Mouse (Mus musculus): ENCODE measurements around the gene Gm20388. TPM values are rescaled to one million over a fixed set of nuclear protein-coding genes. Genes with fewer than 3 reads are reported as not detected.

The Gm20388 gene
- polyA plus RNA-seq, 1 experiment from 2014 or later = 1.4 TPM

GRCm38 (mm10) chr8:122030965-122031364, 2120.3 kb downstream of the Gm20388 start:
- H3K4me2 ChIP-seq (ENCODE audit: low read depth, low read length) = no peak overlapping the region
- no peak overlapping the region for H3K9ac ChIP-seq (ENCODE audit: low read depth, low read length)
- no peak overlapping the region for H3K27ac ChIP-seq (ENCODE audit: low read length)
- WGBS (ENCODE audit: insufficient replicate concordance) = 62% methylated on average over 7 of the region's 7 CpGs
- H3K36me3 ChIP-seq (ENCODE audit: control insufficient read depth, insufficient read depth) = peaks cover 6% of the 10 kb centered on the region; the same call in 1 of the 2 replicates
- H3K9me3 ChIP-seq (replicated peaks; ENCODE audit: control insufficient read depth, low read length) = no peaks in the 10 kb centered on the region
- ATAC-seq (ENCODE audit: low read depth) = no peak
- H3K4me1 ChIP-seq (ENCODE audit: control insufficient read depth, low read depth, low read length) = no peaks in the 10 kb centered on the region
- no peaks in the 10 kb centered on the region for H3K27me3 ChIP-seq (ENCODE audit: control insufficient read depth, insufficient read depth, low read depth, low read length)
- H3K4me3 ChIP-seq (ENCODE audit: low read depth, low read length) = no peak overlapping the region

DNA sequence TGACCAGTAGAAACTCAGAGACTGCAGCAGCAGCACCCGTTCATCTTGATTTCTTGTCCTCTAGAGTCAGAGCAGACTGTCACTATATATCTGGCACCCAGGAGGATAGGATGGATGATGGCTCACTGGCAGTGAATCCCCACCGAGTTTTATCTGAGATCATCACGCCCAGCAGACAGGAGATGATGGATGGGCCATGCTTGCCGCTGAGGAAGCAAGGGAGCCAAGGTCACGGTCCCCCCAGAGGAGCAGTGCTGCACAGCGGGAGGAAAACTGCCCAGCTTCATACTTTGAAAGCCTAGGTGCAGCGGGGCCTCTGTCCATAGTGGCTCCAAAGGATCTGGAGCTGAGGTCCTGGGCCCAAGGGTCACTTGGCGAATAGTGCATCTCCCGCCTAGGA, 2122.1 kb downstream of the Gm20388 start:
- Histone ChIP-seq H3K9ac (ENCODE audit: low read depth, low read length) (no peak overlapping the region), H3K27ac (ENCODE audit: low read length) (no peak overlapping the region), H3K4me2 (ENCODE audit: low read depth, low read length) (no peak overlapping the region), H3K9me3 (replicated peaks; ENCODE audit: control insufficient read depth, low read length) (no peaks in the 10 kb centered on the region), H3K36me3 (ENCODE audit: control insufficient read depth, insufficient read depth) (no peaks in the 10 kb centered on the region), H3K4me1 (ENCODE audit: control insufficient read depth, low read depth, low read length) (no peaks in the 10 kb centered on the region), H3K4me3 (ENCODE audit: low read depth, low read length) (no peak overlapping the region), H3K27me3 (ENCODE audit: control insufficient read depth, insufficient read depth, low read depth, low read length) (no peaks in the 10 kb centered on the region)
- 41% methylated on average over 9 of the region's 9 CpGs for WGBS (ENCODE audit: insufficient replicate concordance)
- no peak for ATAC-seq (ENCODE audit: low read depth)

GRCm38 (mm10) chr8:122035543-122035942, 2124.9 kb downstream of the Gm20388 start:
- ATAC-seq (ENCODE audit: low read depth) = no peak
- WGBS (ENCODE audit: insufficient replicate concordance) = 56% methylated on average over 7 of the region's 7 CpGs
- no peak overlapping the region for H3K9ac ChIP-seq (ENCODE audit: low read depth, low read length)
- H3K4me2 ChIP-seq (ENCODE audit: low read depth, low read length) = no peak overlapping the region
- no peak overlapping the region for H3K27ac ChIP-seq (ENCODE audit: low read length)
- H3K9me3 ChIP-seq (replicated peaks; ENCODE audit: control insufficient read depth, low read length) = no peaks in the 10 kb centered on the region
- no peaks in the 10 kb centered on the region for H3K4me1 ChIP-seq (ENCODE audit: control insufficient read depth, low read depth, low read length)
- H3K27me3 ChIP-seq (ENCODE audit: control insufficient read depth, insufficient read depth, low read depth, low read length) = no peaks in the 10 kb centered on the region
- no peak overlapping the region for H3K4me3 ChIP-seq (ENCODE audit: low read depth, low read length)
- no peaks in the 10 kb centered on the region for H3K36me3 ChIP-seq (ENCODE audit: control insufficient read depth, insufficient read depth)

- no peak overlapping the region for H3K27ac ChIP-seq (ENCODE audit: low read length)
- no peak overlapping the region for H3K9ac ChIP-seq (ENCODE audit: low read depth, low read length)
- no peaks in the 10 kb centered on the region for H3K4me1 ChIP-seq (ENCODE audit: control insufficient read depth, low read depth, low read length)
Observed at GRCm38 (mm10) chr8:122036325-122036724, 2125.7 kb downstream of the Gm20388 start.

DNA sequence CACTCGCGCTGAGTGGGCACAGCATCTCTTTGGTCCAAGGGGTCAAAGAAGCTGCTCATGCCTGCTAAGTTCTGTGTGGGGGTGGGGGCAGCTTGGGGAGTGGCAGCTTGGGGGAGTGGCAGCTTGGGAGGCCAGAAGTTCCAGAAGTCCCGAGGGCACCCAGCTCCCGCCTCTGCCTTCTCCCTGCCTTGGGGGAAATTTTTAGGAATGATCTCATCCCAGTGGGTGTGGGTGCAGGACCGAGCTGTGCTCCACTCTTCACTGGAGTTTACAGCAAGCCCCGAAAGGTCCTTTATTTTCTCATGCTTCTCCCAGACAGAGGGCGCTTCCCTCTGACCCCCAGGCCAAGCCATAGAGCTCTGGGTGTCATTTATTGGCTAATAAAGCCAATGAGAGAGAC, 2126.6 kb downstream of the Gm20388 start:
- H3K36me3 ChIP-seq (ENCODE audit: control insufficient read depth, insufficient read depth) = no peaks in the 10 kb centered on the region
- no peak overlapping the region for H3K27ac ChIP-seq (ENCODE audit: low read length)
- ATAC-seq (ENCODE audit: low read depth) = no peak
- WGBS (ENCODE audit: insufficient replicate concordance) = 48% methylated on average over 7 of the region's 7 CpGs
- H3K4me1 ChIP-seq (ENCODE audit: control insufficient read depth, low read depth, low read length) = no peaks in the 10 kb centered on the region
- H3K4me3 ChIP-seq (ENCODE audit: low read depth, low read length) = no peak overlapping the region
- H3K27me3 ChIP-seq (ENCODE audit: control insufficient read depth, insufficient read depth, low read depth, low read length) = no peaks in the 10 kb centered on the region
- H3K9ac ChIP-seq (ENCODE audit: low read depth, low read length) = no peak overlapping the region
- no peaks in the 10 kb centered on the region for H3K9me3 ChIP-seq (replicated peaks; ENCODE audit: control insufficient read depth, low read length)
- H3K4me2 ChIP-seq (ENCODE audit: low read depth, low read length) = no peak overlapping the region

More at GRCm38 (mm10) chr8:122036325-122036724, 2125.7 kb downstream of the Gm20388 start:
- Histone ChIP-seq H3K27me3 (ENCODE audit: control insufficient read depth, insufficient read depth, low read depth, low read length) (no peaks in the 10 kb centered on the region), H3K36me3 (ENCODE audit: control insufficient read depth, insufficient read depth) (no peaks in the 10 kb centered on the region), H3K4me2 (ENCODE audit: low read depth, low read length) (no peak overlapping the region), H3K4me3 (ENCODE audit: low read depth, low read length) (no peak overlapping the region), H3K9me3 (replicated peaks; ENCODE audit: control insufficient read depth, low read length) (no peaks in the 10 kb centered on the region)
- 51% methylated on average over 6 of the region's 6 CpGs for WGBS (ENCODE audit: insufficient replicate concordance)
- no peak for ATAC-seq (ENCODE audit: low read depth)

DNA sequence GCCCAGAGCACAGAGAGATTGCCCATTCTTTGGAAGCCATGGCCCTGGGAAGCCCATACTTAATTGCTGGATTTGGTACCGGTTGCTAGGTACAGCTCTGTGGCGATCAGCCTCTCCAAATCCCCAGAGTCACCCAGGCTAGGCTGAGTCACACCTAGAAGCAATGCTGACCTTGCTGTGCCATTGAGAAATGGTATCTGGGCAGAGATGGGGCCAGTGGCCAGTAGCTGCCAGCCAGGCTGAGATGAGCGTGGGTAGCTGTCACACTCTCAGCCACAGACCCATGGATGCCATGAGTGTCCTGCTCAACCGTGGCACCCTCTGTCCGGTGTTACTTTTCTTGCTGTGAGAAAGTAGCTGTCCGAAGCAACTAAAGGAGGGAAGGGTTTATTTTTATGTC, 2127.4 kb downstream of the Gm20388 start:
- H3K4me1 ChIP-seq (ENCODE audit: control insufficient read depth, low read depth, low read length) = no peaks in the 10 kb centered on the region
- H3K4me3 ChIP-seq (ENCODE audit: low read depth, low read length) = no peak overlapping the region
- H3K27me3 ChIP-seq (ENCODE audit: control insufficient read depth, insufficient read depth, low read depth, low read length) = no peaks in the 10 kb centered on the region
- H3K36me3 ChIP-seq (ENCODE audit: control insufficient read depth, insufficient read depth) = no peaks in the 10 kb centered on the region
- 67% methylated on average over 6 of the region's 6 CpGs for WGBS (ENCODE audit: insufficient replicate concordance)
- H3K27ac ChIP-seq (ENCODE audit: low read length) = no peak overlapping the region
- no peaks in the 10 kb centered on the region for H3K9me3 ChIP-seq (replicated peaks; ENCODE audit: control insufficient read depth, low read length)
- H3K9ac ChIP-seq (ENCODE audit: low read depth, low read length) = no peak overlapping the region
- H3K4me2 ChIP-seq (ENCODE audit: low read depth, low read length) = no peak overlapping the region
- no peak for ATAC-seq (ENCODE audit: low read depth)

- H3K4me3 ChIP-seq (ENCODE audit: low read depth, low read length) = no peak overlapping the region
- no peaks in the 10 kb centered on the region for H3K4me1 ChIP-seq (ENCODE audit: control insufficient read depth, low read depth, low read length)
- H3K27ac ChIP-seq (ENCODE audit: low read length) = no peak overlapping the region
- H3K9ac ChIP-seq (ENCODE audit: low read depth, low read length) = no peak overlapping the region
- WGBS (ENCODE audit: insufficient replicate concordance) = 38% methylated on average over 4 of the region's 4 CpGs
- H3K9me3 ChIP-seq (replicated peaks; ENCODE audit: control insufficient read depth, low read length) = no peaks in the 10 kb centered on the region
- no peaks in the 10 kb centered on the region for H3K36me3 ChIP-seq (ENCODE audit: control insufficient read depth, insufficient read depth)
- no peaks in the 10 kb centered on the region for H3K27me3 ChIP-seq (ENCODE audit: control insufficient read depth, insufficient read depth, low read depth, low read length)
- no peak for ATAC-seq (ENCODE audit: low read depth)
- no peak overlapping the region for H3K4me2 ChIP-seq (ENCODE audit: low read depth, low read length)
Observed at GRCm38 (mm10) chr8:122039452-122039851, 2128.8 kb downstream of the Gm20388 start.

GRCm38 (mm10) chr8:122047206-122047870, 2136.7 kb downstream of the Gm20388 start:
- H3K4me1 ChIP-seq (ENCODE audit: control insufficient read depth, low read depth, low read length) = no peaks in the 10 kb centered on the region
- no peak for ATAC-seq (ENCODE audit: low read depth)
- H3K4me2 ChIP-seq (ENCODE audit: low read depth, low read length) = no peak overlapping the region
- H3K9me3 ChIP-seq (replicated peaks; ENCODE audit: control insufficient read depth, low read length) = no peaks in the 10 kb centered on the region
- H3K9ac ChIP-seq (ENCODE audit: low read depth, low read length) = no peak overlapping the region
- no peak overlapping the region for H3K27ac ChIP-seq (ENCODE audit: low read length)
- no peak overlapping the region for H3K4me3 ChIP-seq (ENCODE audit: low read depth, low read length)
- no peaks in the 10 kb centered on the region for H3K27me3 ChIP-seq (ENCODE audit: control insufficient read depth, insufficient read depth, low read depth, low read length)
- H3K36me3 ChIP-seq (ENCODE audit: control insufficient read depth, insufficient read depth) = no peaks in the 10 kb centered on the region
- 55% methylated on average over 15 of the region's 15 CpGs for WGBS (ENCODE audit: insufficient replicate concordance)

DNA sequence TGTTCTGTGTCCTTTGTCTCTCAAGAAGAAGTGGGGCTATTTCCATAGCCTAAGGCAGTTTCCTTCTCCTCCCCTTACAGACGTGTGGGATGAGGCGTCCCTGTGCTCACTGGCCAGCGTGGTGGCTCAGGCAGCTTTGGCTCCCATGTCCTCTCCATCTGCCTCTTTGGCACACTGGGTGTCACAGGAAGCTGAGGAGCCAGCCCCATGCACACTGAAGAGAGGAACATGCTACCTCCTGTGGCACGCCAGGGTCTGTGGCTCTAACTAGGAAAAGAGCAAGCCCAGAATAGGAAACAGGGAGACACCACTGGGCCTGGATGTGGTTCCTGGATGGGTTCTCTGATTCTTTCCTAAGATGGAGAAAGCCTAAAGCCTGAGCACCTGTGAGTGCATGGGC, 2138.6 kb downstream of the Gm20388 start:
- H3K4me1 ChIP-seq (ENCODE audit: control insufficient read depth, low read depth, low read length) = no peaks in the 10 kb centered on the region
- H3K27ac ChIP-seq (ENCODE audit: low read length) = no peak overlapping the region
- H3K4me3 ChIP-seq (ENCODE audit: low read depth, low read length) = no peak overlapping the region
- no peak for ATAC-seq (ENCODE audit: low read depth)
- H3K4me2 ChIP-seq (ENCODE audit: low read depth, low read length) = no peak overlapping the region
- 54% methylated on average over 4 of the region's 4 CpGs for WGBS (ENCODE audit: insufficient replicate concordance)
- no peaks in the 10 kb centered on the region for H3K27me3 ChIP-seq (ENCODE audit: control insufficient read depth, insufficient read depth, low read depth, low read length)
- no peak overlapping the region for H3K9ac ChIP-seq (ENCODE audit: low read depth, low read length)
- no peaks in the 10 kb centered on the region for H3K9me3 ChIP-seq (replicated peaks; ENCODE audit: control insufficient read depth, low read length)
- no peaks in the 10 kb centered on the region for H3K36me3 ChIP-seq (ENCODE audit: control insufficient read depth, insufficient read depth)

All from liver, embryonic 16.5 days (tissue).